Mouse (Mus musculus) limb, embryonic 13.5 days (tissue): Measurements from ENCODE around the gene Anapc11. TPM values are rescaled to one million over a fixed set of nuclear protein-coding genes. Genes with fewer than 3 reads are reported as not detected.

Experiments used
- ATAC-seq: fragments of 200-750 bp; cut with Nextera tagmentation; 2 replicates; pipeline ENCODE4 v1.8.0; 2017; ENCODE audit warnings: low read depth, moderate number of reproducible peaks, moderate TSS enrichment; ENCODE audit not compliant: low FRiP score
- H3K27ac ChIP-seq: fragments of 300-500 bp; sonication (generic); 2 replicates; pipeline ENCODE4 v1.5.1; 2015; ENCODE audit warnings: inconsistent platforms, mild to moderate bottlenecking, moderate library complexity
- H3K27me3 ChIP-seq: fragments of 300-500 bp; sonication (generic); 2 replicates; pipeline ENCODE4 v1.6.1; 2015; ENCODE audit warnings: mild to moderate bottlenecking, inconsistent platforms
- H3K36me3 ChIP-seq: fragments of 300-500 bp; sonication (generic); 2 replicates; pipeline ENCODE4 v1.6.1; 2015; ENCODE audit warnings: inconsistent platforms, mild to moderate bottlenecking, moderate library complexity
- H3K4me1 ChIP-seq: fragments of 300-500 bp; sonication (generic); 2 replicates; pipeline ENCODE4 v1.6.1; 2015; ENCODE audit warnings: inconsistent platforms
- H3K4me2 ChIP-seq: fragments of 300-500 bp; sonication (generic); replicated peaks from 2 replicates; pipeline ENCODE4 v1.6.1; 2015; ENCODE audit warnings: inconsistent platforms, mild to moderate bottlenecking, moderate library complexity
- H3K4me3 ChIP-seq: fragments of 300-500 bp; sonication (generic); 2 replicates; pipeline ENCODE4 v1.5.1; 2015; ENCODE audit warnings: moderate library complexity, mild to moderate bottlenecking, inconsistent platforms
- H3K9ac ChIP-seq: fragments of 300-500 bp; sonication (generic); 2 replicates; pipeline ENCODE4 v1.6.1; 2015; ENCODE audit warnings: mild to moderate bottlenecking, inconsistent platforms
- H3K9me3 ChIP-seq: fragments of 300-500 bp; sonication (generic); 2 replicates; pipeline ENCODE4 v1.6.1; 2016; ENCODE audit warnings: inconsistent platforms
- WGBS: fragments of 180-500 bp; shearing (Covaris S2); methylation state at CpG from one replicate; pipeline ENCODE4 v1.1.7; 2015; 5-methylcytosine and 5-hydroxymethylcytosine counted together
- microRNA-seq: library from miRNA; unstranded; fragments of <30 nt; microRNA quantifications from one replicate; pipeline ENCODE4, GENCODE M21; 2016
- polyA plus RNA-seq: library from polyadenylated mRNA; unstranded; fragments of >200 nt; fragmentation: Nextera tagmentation; extraction: Ambion mirVana; gene quantifications from 2 replicates; pipeline ENCODE4 v1.2.1, GENCODE M21; 2015

The Anapc11 gene
- polyA plus RNA-seq, 1 experiment from 2014 or later: 222 TPM

DNA sequence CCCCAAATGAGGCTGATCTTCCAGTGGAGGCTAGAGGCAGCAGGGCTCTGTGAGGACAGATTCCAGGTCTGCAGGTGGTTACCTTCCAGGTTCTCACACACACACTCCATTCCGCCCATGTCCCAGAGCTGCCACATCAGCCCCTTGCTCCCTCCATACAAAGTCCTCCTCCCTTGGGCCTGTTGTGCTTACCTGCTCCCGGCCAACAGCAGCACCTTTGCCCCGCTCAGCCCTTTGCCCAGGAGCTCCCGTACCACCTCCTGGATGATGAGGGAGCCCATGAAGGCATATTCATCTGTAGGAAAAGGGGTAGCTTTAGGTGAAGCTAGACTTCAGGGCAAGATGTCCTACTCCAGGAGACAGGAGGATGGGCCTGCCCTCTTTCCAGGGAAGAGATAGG is 59.1 kb downstream of the Anapc11 start:
- H3K9ac ChIP-seq: no peak overlapping the region
- peaks cover 29% of the 10 kb centered on the region for H3K4me1 ChIP-seq
- H3K27me3 ChIP-seq: peaks cover 55% of the 10 kb centered on the region
- no peak overlapping the region for H3K27ac ChIP-seq
- no peak for ATAC-seq
- 76% methylated on average over 4 of the region's 4 CpGs for WGBS
- H3K36me3 ChIP-seq: no peaks in the 10 kb centered on the region
- H3K4me2 ChIP-seq: no peak overlapping the region
- H3K4me3 ChIP-seq: no peak overlapping the region
- H3K9me3 ChIP-seq: no peaks in the 10 kb centered on the region

Small RNAs within 50 kb of the gene (microRNA-seq; reads per million reads assigned to microRNA genes)
- gene Mir6936: 1.0 reads per million

Other genes with a start within 250 kb of the Anapc11 start
- gene Actg1, start 249.9 kb upstream of the Anapc11 start, polyA plus RNA-seq: 2,628 and 2,724 TPM in 2 replicates
- gene Fscn2, start 236.9 kb upstream of the Anapc11 start, polyA plus RNA-seq: 0.52 and 0.61 TPM in 2 replicates
- gene Faap100, start 219.7 kb upstream of the Anapc11 start, polyA plus RNA-seq: 37.0 and 38.6 TPM in 2 replicates
- gene Nploc4, start 160.7 kb upstream of the Anapc11 start, polyA plus RNA-seq: 34.3 and 37.6 TPM in 2 replicates
- 0.14 TPM in 1 of 2 replicates, not detected in the other for gene Tspan10, start 155.8 kb upstream of the Anapc11 start, polyA plus RNA-seq
- gene Pde6g, start 144.9 kb upstream of the Anapc11 start, polyA plus RNA-seq: 0.38 and 0.39 TPM in 2 replicates
- 12.2 and 12.4 TPM in 2 replicates for gene Oxld1, start 140.4 kb upstream of the Anapc11 start, polyA plus RNA-seq
- gene Ccdc137, start 140.3 kb upstream of the Anapc11 start, polyA plus RNA-seq: 37.1 and 41.7 TPM in 2 replicates
- 65.8 and 67.9 TPM in 2 replicates for gene Arl16, start 130.8 kb upstream of the Anapc11 start, polyA plus RNA-seq
- 120 and 124 TPM in 2 replicates for gene Mrpl12, start 113.8 kb upstream of the Anapc11 start, polyA plus RNA-seq
- gene Slc25a10, start 106.6 kb upstream of the Anapc11 start, polyA plus RNA-seq: 46.8 and 49.0 TPM in 2 replicates
- gene Gcgr, start 67.7 kb upstream of the Anapc11 start, polyA plus RNA-seq: 6.3 and 7.3 TPM in 2 replicates
- gene Mcrip1, start 48.7 kb upstream of the Anapc11 start, polyA plus RNA-seq: 245 TPM in 2 replicates
- 0.59 and 0.94 TPM in 2 replicates for gene Ppp1r27, start 47.3 kb upstream of the Anapc11 start, polyA plus RNA-seq
- 775 and 791 TPM in 2 replicates for gene P4hb, start 25.2 kb upstream of the Anapc11 start, polyA plus RNA-seq
- 530 and 555 TPM in 2 replicates for gene Arhgdia, start 16.8 kb upstream of the Anapc11 start, polyA plus RNA-seq
- 480 and 508 TPM in 2 replicates for gene Alyref, start 56 bp upstream of the Anapc11 start, polyA plus RNA-seq
- gene Npb, start 10.1 kb downstream of the Anapc11 start, polyA plus RNA-seq: 2.3 and 2.8 TPM in 2 replicates
- gene Pcyt2, start 19.5 kb downstream of the Anapc11 start, polyA plus RNA-seq: 150 and 153 TPM in 2 replicates
- 25.6 and 28.8 TPM in 2 replicates for gene Sirt7, start 26.8 kb downstream of the Anapc11 start, polyA plus RNA-seq
- gene Mafg, start 35.2 kb downstream of the Anapc11 start, polyA plus RNA-seq: 27.0 and 28.9 TPM in 2 replicates
- gene Pycr1, start 45.3 kb downstream of the Anapc11 start, polyA plus RNA-seq: 43.7 and 45.6 TPM in 2 replicates
- gene Myadml2, start 49.7 kb downstream of the Anapc11 start, polyA plus RNA-seq: 0.36 and 1.3 TPM in 2 replicates
- gene Notum, start 62.8 kb downstream of the Anapc11 start, polyA plus RNA-seq: 4.3 and 6.5 TPM in 2 replicates
- gene Aspscr1, start 74.6 kb downstream of the Anapc11 start, polyA plus RNA-seq: 128 and 129 TPM in 2 replicates
- 139 and 145 TPM in 2 replicates for gene Cenpx, start 115.3 kb downstream of the Anapc11 start, polyA plus RNA-seq
- 66.2 and 75.4 TPM in 2 replicates for gene Lrrc45, start 115.5 kb downstream of the Anapc11 start, polyA plus RNA-seq
- gene Rac3, start 123.0 kb downstream of the Anapc11 start, polyA plus RNA-seq: 66.2 and 70.5 TPM in 2 replicates
- 15.6 and 16.2 TPM in 2 replicates for gene Dcxr, start 128.9 kb downstream of the Anapc11 start, polyA plus RNA-seq
- 7.7 and 10.1 TPM in 2 replicates for gene Cbr2, start 133.7 kb downstream of the Anapc11 start, polyA plus RNA-seq
- 4.5 and 4.9 TPM in 2 replicates for gene Hmga1b, start 164.4 kb downstream of the Anapc11 start, polyA plus RNA-seq
- 43.8 and 48.4 TPM in 2 replicates for gene Rfng, start 185.8 kb downstream of the Anapc11 start, polyA plus RNA-seq
- 240 and 241 TPM in 2 replicates for gene Gps1, start 185.9 kb downstream of the Anapc11 start, polyA plus RNA-seq
- gene Dus1l, start 198.0 kb downstream of the Anapc11 start, polyA plus RNA-seq: 66.6 TPM in 2 replicates
- gene Fasn, start 226.1 kb downstream of the Anapc11 start, polyA plus RNA-seq: 49.8 and 53.9 TPM in 2 replicates